Mouse (Mus musculus) CD4-positive, CD25-positive, alpha-beta regulatory T cell, adult 2 months (primary cell): ENCODE measurements around the gene Olfr683.
"Not testable (repeated sequence)": the region's sequence is repeated elsewhere in the genome, so short reads cannot be mapped to it uniquely, and the experiment has no call there.

ENCODE experiments used
- DNase-seq: peaks from one replicate; pipeline ENCODE4 v3.0.0-alpha.2; 2012; ENCODE audit warnings: low read depth, low spot score

Olfr683 gene

DNA sequence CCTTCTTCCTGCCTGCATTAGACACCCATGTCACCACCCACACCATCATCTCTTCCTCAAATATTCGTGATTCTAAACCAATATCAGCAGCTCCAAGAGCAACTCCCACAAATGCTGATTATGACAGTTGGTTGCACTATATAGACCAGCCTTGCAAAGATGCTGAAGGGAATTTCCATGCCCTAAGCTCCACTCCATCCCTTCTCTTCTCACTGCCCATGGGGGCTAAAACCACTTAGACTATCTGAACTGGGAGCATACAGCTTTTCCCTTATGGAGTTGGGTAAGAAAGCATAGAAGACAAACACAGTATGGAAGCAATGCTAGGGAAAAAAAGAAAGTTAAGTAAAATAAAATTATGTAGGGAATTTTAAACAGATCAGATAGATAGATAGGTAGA, at the start of gene Olfr683:
TSS of gene Olfr683 (minus strand) at position 101 of the 400 bp plus-strand sequence.
- no peak for DNase-seq

DNA sequence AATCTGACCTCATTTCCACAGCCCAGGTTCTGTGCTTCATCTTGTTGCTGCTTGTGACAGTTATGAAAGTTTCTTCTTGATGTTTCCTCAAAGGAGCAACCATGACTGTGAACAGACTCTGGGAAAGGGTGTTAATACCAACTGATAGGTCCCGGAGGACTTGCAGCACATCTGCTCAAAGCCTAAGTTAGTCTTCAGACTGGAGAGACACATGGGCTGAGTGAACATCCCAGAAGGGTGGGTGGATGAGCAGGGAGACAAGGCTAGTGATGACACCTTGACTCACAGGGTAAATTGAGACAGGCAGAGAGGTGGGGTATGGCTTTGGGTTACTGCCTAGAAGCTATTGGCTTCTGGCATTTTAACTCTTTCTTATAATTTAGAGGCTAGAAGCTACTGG, 39.1 kb upstream of the Olfr683 start, which contains the start of gene Olfr685:
TSS of gene Olfr685 (minus strand) at position 101 of the 400 bp plus-strand sequence.
- no peak for DNase-seq

DNA sequence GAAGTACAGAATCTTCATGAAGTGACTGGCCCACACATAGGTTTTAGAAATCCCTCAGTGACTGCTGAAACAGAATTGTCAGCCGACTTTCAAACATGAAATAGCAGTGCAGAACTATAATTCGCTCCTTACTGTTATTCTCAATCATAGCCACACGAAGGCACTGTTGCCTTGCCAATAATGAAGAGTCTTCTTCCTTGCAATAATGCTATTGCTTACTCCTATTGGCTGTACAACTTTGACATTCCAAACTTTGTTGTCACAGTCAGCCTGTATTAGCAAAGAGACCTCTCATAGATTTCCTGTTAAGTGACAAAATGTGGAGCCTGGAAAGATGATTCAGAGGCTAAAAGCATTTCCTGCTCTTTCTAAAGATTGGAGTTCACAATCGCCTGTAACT, 24.0 kb upstream of the Olfr683 start:
- DNase-seq, result no peak

DNA sequence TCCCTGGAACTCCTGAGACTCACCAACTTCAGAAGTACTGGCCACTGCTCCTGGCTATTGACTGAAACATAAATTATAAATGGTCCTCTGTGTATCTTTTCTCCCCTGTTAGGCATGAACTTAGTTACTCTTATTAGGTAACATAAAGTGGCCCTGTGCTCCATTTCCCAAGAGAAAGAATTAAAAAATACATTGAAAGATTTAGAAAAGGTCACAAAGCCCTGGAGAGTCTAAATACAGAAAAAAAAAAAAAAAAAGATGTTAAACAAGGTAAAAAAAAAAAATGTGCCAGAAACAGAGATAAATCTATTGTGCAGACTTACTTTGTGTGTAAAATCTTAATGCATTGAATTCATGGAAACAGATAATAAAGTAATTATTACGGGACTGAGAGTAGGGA, 16.7 kb upstream of the Olfr683 start, which contains the start of gene Olfr684:
TSS of gene Olfr684 (minus strand) at position 101 of the 400 bp plus-strand sequence.
- no peak for DNase-seq

DNA sequence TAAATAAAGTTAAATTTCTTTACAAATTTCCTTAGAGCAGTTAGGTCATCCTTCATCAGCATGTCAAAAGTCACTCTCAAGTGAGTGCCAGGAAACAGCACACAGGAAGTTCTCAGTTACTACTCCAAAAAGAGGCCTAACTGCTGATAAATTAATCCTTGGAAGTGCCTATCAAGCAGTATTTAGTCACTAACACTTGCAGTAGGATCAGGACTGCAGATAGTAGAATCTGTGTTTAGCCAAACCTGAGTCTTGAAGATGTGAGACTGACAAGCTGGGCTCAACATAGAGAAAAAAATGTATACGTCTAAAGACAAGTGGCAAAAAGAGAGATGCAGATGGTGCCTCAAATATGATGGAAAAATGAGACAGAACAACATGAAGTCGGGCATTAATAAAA, 5.5 kb downstream of the Olfr683 start:
- no peak for DNase-seq

DNA sequence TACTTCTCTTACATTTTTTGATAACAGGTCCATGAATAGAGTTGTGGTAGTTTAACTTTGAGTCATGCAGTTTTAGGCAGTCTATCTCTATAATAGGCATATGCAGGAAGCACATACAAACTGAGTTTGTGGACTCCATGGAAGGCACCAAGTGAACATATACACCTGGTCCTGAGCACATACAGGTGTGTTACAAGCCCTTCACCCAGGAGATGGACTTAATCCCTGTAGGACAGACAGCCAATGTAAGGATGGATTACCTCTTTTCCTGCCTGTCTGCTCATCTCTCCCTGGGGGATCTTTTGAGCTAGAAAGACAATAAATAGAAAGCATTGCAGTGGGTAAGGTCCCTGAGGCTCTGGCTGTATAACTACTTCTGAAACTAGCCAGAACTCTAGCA, 30.3 kb downstream of the Olfr683 start, which contains the start of gene Olfr681:
TSS of gene Olfr681 (plus strand) at position 301 of the 400 bp plus-strand sequence.
- no peak for DNase-seq

DNA sequence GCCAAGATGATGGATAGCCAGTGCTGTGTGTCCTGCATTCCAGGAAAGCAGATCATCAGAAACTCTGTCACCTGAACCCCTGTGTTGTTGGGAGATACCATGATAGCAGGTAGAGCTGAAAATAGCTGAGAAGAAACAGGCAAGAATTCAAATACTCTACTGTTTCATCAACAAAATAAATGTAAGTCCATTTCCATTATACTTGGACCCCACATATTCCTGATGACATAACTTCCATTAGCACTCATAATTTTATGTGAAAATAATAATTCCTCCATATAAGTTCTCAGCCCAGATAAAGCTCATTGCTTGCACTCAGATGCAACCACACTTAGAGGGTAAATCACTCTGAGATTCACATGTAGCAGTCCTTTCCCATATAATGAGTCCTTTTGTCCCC, 54.1 kb downstream of the Olfr683 start, which contains the start of gene Olfr680-ps1:
TSS of gene Olfr680-ps1 (minus strand) at position 101 of the 400 bp plus-strand sequence.
- DNase-seq, result not testable (repeated sequence)
